Mouse (Mus musculus) kidney, embryonic 14.5 days (tissue): ENCODE data around the gene Zcchc2. TPM values are rescaled to one million over a fixed set of nuclear protein-coding genes. Genes with fewer than 3 reads are reported as not detected.

Experiments used
- ATAC-seq: fragments of 200-750 bp; cut with Nextera tagmentation; 2 replicates; pipeline ENCODE4 v1.8.0; 2017; ENCODE audit warnings: moderate number of reproducible peaks, mild to moderate bottlenecking, moderate TSS enrichment, moderate library complexity; ENCODE audit not compliant: low FRiP score, low TSS enrichment
- H3K27ac ChIP-seq: fragments of 300-500 bp; sonication (generic); 2 replicates; pipeline ENCODE4 v1.5.1; 2014; ENCODE audit warnings: low read depth, mild to moderate bottlenecking, low read length, moderate library complexity, mixed read lengths
- H3K27me3 ChIP-seq: fragments of 300-500 bp; sonication (generic); 2 replicates; pipeline ENCODE4 v1.6.1; 2014; ENCODE audit warnings: mild to moderate bottlenecking, low read length; ENCODE audit not compliant: control insufficient read depth, insufficient read depth
- H3K36me3 ChIP-seq: fragments of 300-500 bp; sonication (generic); 2 replicates; pipeline ENCODE4 v1.6.1; 2014; ENCODE audit warnings: low read length, mixed read lengths; ENCODE audit not compliant: control insufficient read depth, insufficient read depth
- H3K4me1 ChIP-seq: fragments of 300-500 bp; sonication (generic); 2 replicates; pipeline ENCODE4 v1.6.1; 2014; ENCODE audit warnings: low read length, mixed read lengths; ENCODE audit not compliant: control insufficient read depth, insufficient read depth
- H3K4me2 ChIP-seq: fragments of 300-500 bp; sonication (generic); replicated peaks from 2 replicates; pipeline ENCODE4 v1.6.1; 2014; ENCODE audit warnings: low read depth, mild to moderate bottlenecking, low read length
- H3K4me3 ChIP-seq: fragments of 300-500 bp; sonication (generic); 2 replicates; pipeline ENCODE4 v1.5.1; 2014; ENCODE audit warnings: mild to moderate bottlenecking, low read length
- H3K9ac ChIP-seq: fragments of 300-500 bp; sonication (generic); 2 replicates; pipeline ENCODE4 v1.6.1; 2014; ENCODE audit warnings: low read depth, mild to moderate bottlenecking, low read length, moderate library complexity
- H3K9me3 ChIP-seq: fragments of 300-500 bp; sonication (generic); 2 replicates; pipeline ENCODE4 v1.6.1; 2016; ENCODE audit warnings: low read length; ENCODE audit not compliant: control insufficient read depth
- WGBS: fragments of 180-500 bp; shearing (Covaris S2); extraction: QIAGEN DNeasy Blood & Tissue Kit; methylation state at CpG from one replicate; pipeline ENCODE4 v1.1.7; 2014; 5-methylcytosine and 5-hydroxymethylcytosine counted together
- polyA plus RNA-seq: library from polyadenylated mRNA; unstranded; fragments of >200 nt; fragmentation: Nextera tagmentation; extraction: Ambion mirVana; gene quantifications from 2 replicates; pipeline ENCODE4 v1.2.1, GENCODE M21; 2014

The Zcchc2 gene
- polyA plus RNA-seq, 1 experiment from 2014 or later, result 5.0 TPM

GRCm38 (mm10) chr1:106061185-106061910 is 71.1 kb downstream of the Zcchc2 start:
- 83% methylated on average over 4 of the region's 4 CpGs for WGBS
- Histone ChIP-seq H3K27ac (no peak overlapping the region), H3K27me3 (no peaks in the 10 kb centered on the region), H3K36me3 (no peaks in the 10 kb centered on the region), H3K9me3 (no peaks in the 10 kb centered on the region), H3K4me2 (no peak overlapping the region), H3K4me1 (no peaks in the 10 kb centered on the region), H3K9ac (no peak overlapping the region), H3K4me3 (no peak overlapping the region)
- ATAC-seq, result no peak

- H3K9ac ChIP-seq, result no peak overlapping the region
- no peak overlapping the region for H3K27ac ChIP-seq
- WGBS, result 91% methylated on average over 9 of the region's 9 CpGs
- no peak for ATAC-seq
- no peaks in the 10 kb centered on the region for H3K36me3 ChIP-seq
- H3K4me3 ChIP-seq, result no peak overlapping the region
- H3K4me1 ChIP-seq, result no peaks in the 10 kb centered on the region
- no peaks in the 10 kb centered on the region for H3K27me3 ChIP-seq
- H3K4me2 ChIP-seq, result no peak overlapping the region
- no peaks in the 10 kb centered on the region for H3K9me3 ChIP-seq
Measured at GRCm38 (mm10) chr1:106062891-106063590, 72.8 kb downstream of the Zcchc2 start.

DNA sequence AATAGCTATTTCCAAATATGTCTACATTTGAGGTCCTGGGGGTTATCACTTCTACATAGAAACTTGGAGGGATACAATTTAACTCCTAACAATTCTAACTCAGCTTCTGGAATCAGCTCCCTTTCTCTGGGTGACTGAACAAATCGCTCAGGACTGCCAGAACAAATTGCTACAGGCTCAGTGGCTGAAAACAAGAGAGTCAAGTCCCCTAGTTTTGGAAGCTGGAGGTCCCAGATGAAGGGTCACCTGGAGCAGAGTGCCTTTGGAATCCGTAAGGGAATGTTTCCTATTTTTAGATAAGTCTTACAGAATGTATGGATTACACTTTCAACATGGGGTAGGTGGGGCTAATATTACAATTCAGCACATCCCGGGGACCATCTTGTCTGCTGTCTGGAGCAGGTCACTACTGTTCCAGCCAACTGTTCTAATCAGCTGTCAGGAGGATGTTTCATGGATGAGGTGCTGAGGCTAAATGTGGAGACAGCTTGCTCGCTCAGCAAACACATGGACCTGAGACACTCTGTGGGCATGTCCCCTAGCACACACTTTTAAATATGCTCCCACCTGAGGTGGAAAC is 73.5 kb downstream of the Zcchc2 start:
- no peaks in the 10 kb centered on the region for H3K9me3 ChIP-seq
- WGBS, result 87% methylated on average over 4 of the region's 4 CpGs
- no peak overlapping the region for H3K9ac ChIP-seq
- no peak overlapping the region for H3K27ac ChIP-seq
- no peak for ATAC-seq
- H3K4me2 ChIP-seq, result no peak overlapping the region
- no peak overlapping the region for H3K4me3 ChIP-seq
- no peaks in the 10 kb centered on the region for H3K4me1 ChIP-seq
- no peaks in the 10 kb centered on the region for H3K36me3 ChIP-seq
- no peaks in the 10 kb centered on the region for H3K27me3 ChIP-seq

DNA sequence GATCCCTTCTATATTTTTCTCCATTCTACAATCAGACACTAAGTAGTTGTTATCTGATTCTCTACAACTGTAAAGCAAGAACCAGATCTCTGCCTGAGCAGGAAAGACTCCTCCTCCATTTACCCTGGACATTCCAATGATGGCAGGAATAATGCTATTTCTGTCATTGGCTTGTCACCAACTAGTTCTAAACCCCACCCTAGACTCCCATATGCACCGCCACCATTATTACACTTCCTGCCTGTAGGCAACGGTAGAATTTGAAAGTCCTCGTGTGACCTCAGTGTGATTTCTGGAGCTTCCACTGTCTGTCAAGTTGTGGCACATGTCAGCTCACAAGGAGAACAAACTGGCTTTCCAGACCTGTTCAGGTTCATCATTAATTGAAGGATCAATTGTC is 74.1 kb downstream of the Zcchc2 start:
- no peaks in the 10 kb centered on the region for H3K36me3 ChIP-seq
- H3K27ac ChIP-seq, result no peak overlapping the region
- WGBS, result 58% methylated on average over 3 of the region's 3 CpGs
- no peak for ATAC-seq
- no peaks in the 10 kb centered on the region for H3K9me3 ChIP-seq
- no peaks in the 10 kb centered on the region for H3K27me3 ChIP-seq
- H3K4me2 ChIP-seq, result no peak overlapping the region
- H3K4me3 ChIP-seq, result no peak overlapping the region
- no peak overlapping the region for H3K9ac ChIP-seq
- no peaks in the 10 kb centered on the region for H3K4me1 ChIP-seq

- H3K9ac ChIP-seq, result no peak overlapping the region
- no peak for ATAC-seq
- no peak overlapping the region for H3K27ac ChIP-seq
- no peaks in the 10 kb centered on the region for H3K27me3 ChIP-seq
- H3K9me3 ChIP-seq, result no peaks in the 10 kb centered on the region
- H3K4me1 ChIP-seq, result no peaks in the 10 kb centered on the region
- no peaks in the 10 kb centered on the region for H3K36me3 ChIP-seq
- WGBS, result 88% methylated on average over 2 of the region's 2 CpGs
- H3K4me3 ChIP-seq, result no peak overlapping the region
- H3K4me2 ChIP-seq, result no peak overlapping the region
Measured at GRCm38 (mm10) chr1:106064711-106065110, 74.5 kb downstream of the Zcchc2 start.

- WGBS, result 30% methylated on average over 7 of the region's 7 CpGs
- H3K27me3 ChIP-seq, result no peaks in the 10 kb centered on the region
- no peak overlapping the region for H3K9ac ChIP-seq
- no peak overlapping the region for H3K4me3 ChIP-seq
- H3K27ac ChIP-seq, result no peak overlapping the region
- peak; percentile 66; the same call in 1 of the 2 replicates for ATAC-seq
- no peaks in the 10 kb centered on the region for H3K36me3 ChIP-seq
- no peak overlapping the region for H3K4me2 ChIP-seq
- H3K4me1 ChIP-seq, result no peaks in the 10 kb centered on the region
- H3K9me3 ChIP-seq, result no peaks in the 10 kb centered on the region
Measured at GRCm38 (mm10) chr1:106065679-106066078, 75.5 kb downstream of the Zcchc2 start.

- ATAC-seq, result no peak
- WGBS, result 82% methylated on average over 6 of the region's 6 CpGs
- peaks cover 8% of the 10 kb centered on the region; the same call in 1 of the 2 replicates for H3K4me1 ChIP-seq
Measured at GRCm38 (mm10) chr1:106067306-106067705, 77.1 kb downstream of the Zcchc2 start.

DNA sequence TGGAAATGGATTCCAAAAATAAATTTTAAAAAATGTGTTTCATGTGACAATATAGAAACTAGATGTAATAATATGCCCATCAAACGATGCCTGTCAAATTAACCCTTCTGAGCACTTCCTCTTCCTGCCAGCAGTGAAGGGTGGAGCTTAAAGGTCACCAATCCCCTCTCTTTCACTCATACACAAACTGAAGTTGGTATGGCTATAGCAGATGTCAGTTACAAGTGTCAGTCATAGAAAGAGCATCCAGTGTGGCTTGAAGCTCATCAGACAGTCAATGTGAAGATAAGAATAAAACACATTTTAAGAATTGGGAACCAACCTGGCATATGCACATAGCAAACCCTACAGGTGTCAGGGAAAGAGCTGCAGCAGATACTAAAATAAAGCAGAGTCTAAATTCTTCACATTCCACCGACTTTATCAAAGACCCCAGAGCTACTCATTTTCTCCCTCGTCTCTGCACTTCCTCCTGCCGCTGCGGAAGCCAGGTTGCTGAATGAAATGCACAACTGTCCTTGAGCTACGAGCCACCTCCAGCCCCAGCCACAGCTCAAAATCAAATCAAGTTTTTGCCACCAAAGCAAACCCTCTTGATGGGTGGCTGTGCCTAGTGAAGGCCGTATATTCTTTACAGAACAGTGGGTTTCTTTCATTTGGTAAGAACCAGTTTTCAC is 79.8 kb downstream of the Zcchc2 start:
- 74% methylated on average over 7 of the region's 7 CpGs for WGBS
- no peaks in the 10 kb centered on the region for H3K27me3 ChIP-seq
- no peak overlapping the region for H3K27ac ChIP-seq
- no peak overlapping the region for H3K9ac ChIP-seq
- no peak for ATAC-seq
- peaks cover 8% of the 10 kb centered on the region; the same call in 1 of the 2 replicates for H3K4me1 ChIP-seq
- H3K9me3 ChIP-seq, result no peaks in the 10 kb centered on the region
- H3K4me3 ChIP-seq, result no peak overlapping the region
- no peak overlapping the region for H3K4me2 ChIP-seq
- no peaks in the 10 kb centered on the region for H3K36me3 ChIP-seq

More at GRCm38 (mm10) chr1:106067306-106067705, 77.1 kb downstream of the Zcchc2 start:
- H3K27me3 ChIP-seq, result no peaks in the 10 kb centered on the region
- H3K4me3 ChIP-seq, result no peak overlapping the region
- no peak overlapping the region for H3K9ac ChIP-seq
- no peak overlapping the region for H3K4me2 ChIP-seq
- no peaks in the 10 kb centered on the region for H3K36me3 ChIP-seq
- H3K27ac ChIP-seq, result no peak overlapping the region
- H3K9me3 ChIP-seq, result no peaks in the 10 kb centered on the region
